Mouse (Mus musculus): ENCODE data around the gene Mtf2.
"Not testable (repeated sequence)": the region's sequence is repeated elsewhere in the genome, so short reads cannot be mapped to it uniquely, and the experiment has no call there.

Mtf2 gene

DNA sequence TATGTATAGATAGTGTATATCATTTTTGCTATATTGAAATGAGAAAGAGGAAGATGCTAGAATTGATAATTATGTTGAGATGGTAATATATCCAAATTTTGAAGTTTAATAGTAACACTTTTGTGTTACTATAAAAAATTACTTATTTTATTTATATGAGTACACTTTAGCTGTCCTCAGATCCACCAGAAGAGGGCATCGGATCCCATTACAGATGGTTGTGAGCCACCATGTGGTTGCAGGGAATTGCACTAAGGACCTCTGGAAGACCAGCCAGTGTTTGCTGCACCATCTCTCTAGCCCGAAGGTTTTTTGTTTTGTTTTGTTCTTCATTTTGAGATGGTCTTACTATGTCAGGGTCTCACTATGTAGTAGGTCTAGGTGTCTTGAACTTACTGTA lies 20.0 kb downstream of the Mtf2 start:
- no peak for DNase-seq

- DNase-seq: not testable (repeated sequence)
Observed at GRCm38 (mm10) chr5:108092731-108093130, 27.3 kb downstream of the Mtf2 start.

DNA sequence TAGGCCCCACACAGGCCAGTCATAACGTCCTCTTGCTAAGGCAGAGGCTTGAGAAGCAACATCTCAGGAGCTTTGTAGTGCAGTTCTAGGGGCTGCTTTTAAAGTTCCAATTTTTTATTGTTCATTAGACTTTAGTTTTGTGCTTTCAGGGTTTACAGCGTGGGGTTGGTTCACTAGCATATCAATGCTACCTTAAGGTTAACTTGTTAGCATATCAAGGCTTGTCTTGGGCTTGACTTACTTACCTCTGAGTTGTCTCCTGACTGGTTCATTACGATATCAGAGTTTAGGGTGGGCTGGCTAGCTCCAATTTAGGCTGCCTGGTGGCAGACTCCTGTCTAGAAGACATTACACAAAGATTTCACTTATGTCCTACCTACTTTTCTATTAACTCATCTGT lies 32.2 kb downstream of the Mtf2 start:
- DNase-seq: no peak

DNA sequence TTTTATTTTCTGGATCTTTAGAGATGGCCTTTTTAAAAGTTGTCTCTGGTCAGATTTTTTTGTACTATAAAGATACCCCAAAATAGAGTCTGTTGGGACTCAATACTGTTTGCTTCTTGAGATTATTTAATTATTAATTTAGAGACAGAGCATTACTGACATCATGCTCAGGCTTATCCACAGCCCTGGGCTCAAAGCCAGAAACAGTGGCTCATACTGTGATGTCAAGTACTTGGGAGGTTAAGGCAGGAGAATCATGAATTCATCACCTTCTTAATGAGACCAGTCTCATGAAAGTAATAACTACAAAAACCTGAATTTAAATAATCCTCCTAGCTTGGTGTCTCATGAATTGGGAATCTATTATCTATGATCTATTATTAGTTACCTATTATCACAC lies 34.7 kb downstream of the Mtf2 start:
- no peak for DNase-seq

GRCm38 (mm10) chr5:108104306-108104705 lies 38.8 kb downstream of the Mtf2 start:
- no peak for DNase-seq

- DNase-seq: no peak
Observed at GRCm38 (mm10) chr5:108109346-108109745, 43.9 kb downstream of the Mtf2 start.

GRCm38 (mm10) chr5:108117693-108118092 lies 52.2 kb downstream of the Mtf2 start:
- DNase-seq: no peak

- no peak for DNase-seq
Observed at GRCm38 (mm10) chr5:108120221-108120900, 54.9 kb downstream of the Mtf2 start.

DNA sequence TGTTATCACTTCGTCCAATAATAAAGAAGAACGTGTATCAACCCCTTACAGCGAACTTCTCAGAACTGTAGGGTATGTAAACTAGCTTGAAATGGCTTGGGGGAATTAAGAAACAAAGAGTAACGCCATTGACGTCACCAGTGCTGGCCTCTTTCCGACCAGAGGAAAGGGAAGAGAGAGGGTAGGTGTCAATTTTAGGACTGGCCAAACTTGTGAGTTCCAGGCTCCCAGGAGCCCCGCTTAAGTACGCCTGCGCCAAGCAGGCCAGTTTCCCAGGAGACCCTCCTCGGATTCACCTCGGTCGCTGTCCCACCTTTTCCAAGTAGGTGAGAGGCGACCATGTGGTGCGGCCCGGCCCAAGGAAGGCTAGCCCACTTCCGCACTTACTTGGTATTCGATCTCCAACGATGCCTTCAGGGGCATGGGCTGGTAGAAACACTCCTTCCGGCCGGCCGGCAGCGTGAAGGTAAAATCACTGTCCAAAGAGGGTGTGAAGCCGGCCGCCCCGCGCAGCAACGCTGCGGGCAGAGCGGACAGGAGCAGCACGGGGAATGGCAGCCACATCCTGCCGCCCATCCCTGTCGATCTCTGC lies 66.5 kb downstream of the Mtf2 start:
- no peak for DNase-seq

- DNase-seq: peak; percentile 96
Observed at GRCm38 (mm10) chr5:108132441-108133243, 67.2 kb downstream of the Mtf2 start, which contains the start of the genes Tmed5 and Ccdc18. Gene Tmed5, minus strand, starts transcription at chr5:108132620. Gene Ccdc18, plus strand, starts transcription at chr5:108132875.

DNA sequence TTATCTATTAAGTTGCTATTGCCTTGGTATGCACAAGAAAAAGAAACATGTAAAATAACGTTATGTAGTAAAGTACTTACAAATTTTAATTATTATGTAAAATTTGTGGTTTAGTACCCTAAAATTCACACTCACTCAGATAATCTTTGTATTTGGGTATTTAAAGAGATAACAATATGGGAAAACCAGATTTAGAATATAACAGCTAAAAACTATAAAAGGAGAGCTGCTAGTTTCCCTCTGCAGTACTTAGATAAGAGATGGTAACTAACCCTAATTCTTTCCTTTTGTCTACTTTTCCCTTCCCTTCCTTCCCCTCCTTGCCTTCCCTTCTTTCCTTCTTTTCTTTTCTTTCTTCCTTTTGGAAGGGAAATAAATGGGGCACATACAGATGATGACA lies 87.1 kb downstream of the Mtf2 start:
- no peak for DNase-seq
